Mouse (Mus musculus) right cerebral cortex, postnatal 36 days (tissue): Measurements from ENCODE around the gene Arpp21.
A peak's percentile ranks its signal among the peaks of the same experiment; 100 is the strongest.

Experiments
- DNase-seq, 2 experiments: peaks; one replicate each; pipeline ENCODE4 v3.0.0; 2022; ENCODE audit warnings: low spot score in 2 of 2, mixed read lengths in 1 of 2

Arpp21 gene

GRCm38 (mm10) chr9:112235696-112236397, at the start of gene Arpp21:
Gene Arpp21 (minus strand): TSS chr9:112235938.
- DNase-seq = no peak

- peak in 1 of 2 experiments; percentile 17 for DNase-seq
Measured at GRCm38 (mm10) chr9:112272426-112272969, 36.8 kb upstream of the Arpp21 start.

GRCm38 (mm10) chr9:112264982-112265641, 29.4 kb upstream of the Arpp21 start:
- no peak for DNase-seq

DNA sequence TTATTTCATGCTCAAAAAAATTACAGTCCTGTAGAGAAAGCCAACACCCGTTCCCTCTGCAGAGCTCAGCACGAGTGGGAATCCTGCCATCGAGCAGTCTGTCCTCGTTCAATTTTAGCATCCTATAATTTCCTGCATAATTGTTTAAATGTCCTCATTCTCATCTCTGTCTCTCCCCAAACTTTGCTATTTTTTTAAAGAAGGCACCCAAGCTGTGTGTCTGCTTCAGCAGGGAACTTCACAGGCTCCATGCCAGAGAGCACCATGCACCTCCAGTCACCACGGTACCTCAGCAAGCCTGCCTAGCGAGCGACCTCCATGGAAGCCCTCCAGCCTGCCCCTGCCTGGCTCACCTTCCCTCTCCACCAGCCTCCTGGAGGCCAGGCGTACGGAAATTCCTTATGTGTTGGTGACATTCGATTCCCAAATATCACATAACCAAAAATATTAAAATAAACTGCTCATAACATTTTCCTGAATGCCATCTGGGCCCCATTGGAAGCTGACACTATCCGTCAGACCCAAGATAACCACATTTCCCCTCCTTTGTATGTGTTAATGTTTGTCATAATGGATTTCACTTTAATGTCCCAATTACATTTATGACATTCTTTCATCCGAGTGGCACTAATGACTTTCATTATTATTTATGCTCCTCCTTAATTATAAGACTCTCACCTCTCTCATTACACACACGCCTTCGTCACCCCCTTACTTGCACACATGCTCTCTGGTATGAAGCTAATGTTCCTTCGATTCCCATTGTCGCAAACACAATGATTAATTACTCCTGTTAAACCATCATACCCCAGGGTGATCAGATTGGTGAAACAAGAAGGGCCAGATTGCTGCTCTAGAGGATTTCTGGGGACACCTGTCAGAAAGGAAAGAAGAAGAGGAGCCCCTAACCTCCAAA, 26.5 kb upstream of the Arpp21 start:
- DNase-seq = peak; percentile 66 to 79

DNA sequence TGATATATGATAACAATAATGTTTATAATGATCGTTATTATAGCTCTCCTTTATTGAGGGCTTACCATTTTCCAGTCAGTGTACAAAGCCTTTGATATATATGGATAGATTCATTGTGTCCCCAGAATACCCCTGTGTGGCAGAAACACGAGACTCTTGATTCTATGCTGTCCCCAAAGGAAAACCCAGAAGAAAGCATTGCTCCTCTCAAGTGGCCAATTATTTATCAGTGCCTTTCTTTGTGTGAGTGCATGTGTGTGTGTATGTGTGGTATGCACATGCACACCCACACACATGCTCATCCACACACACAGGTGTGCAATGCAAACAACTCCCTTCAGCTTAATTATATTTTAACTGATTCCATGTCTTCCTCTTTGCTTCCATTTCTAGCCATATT, 25.8 kb upstream of the Arpp21 start:
- DNase-seq = no peak

DNA sequence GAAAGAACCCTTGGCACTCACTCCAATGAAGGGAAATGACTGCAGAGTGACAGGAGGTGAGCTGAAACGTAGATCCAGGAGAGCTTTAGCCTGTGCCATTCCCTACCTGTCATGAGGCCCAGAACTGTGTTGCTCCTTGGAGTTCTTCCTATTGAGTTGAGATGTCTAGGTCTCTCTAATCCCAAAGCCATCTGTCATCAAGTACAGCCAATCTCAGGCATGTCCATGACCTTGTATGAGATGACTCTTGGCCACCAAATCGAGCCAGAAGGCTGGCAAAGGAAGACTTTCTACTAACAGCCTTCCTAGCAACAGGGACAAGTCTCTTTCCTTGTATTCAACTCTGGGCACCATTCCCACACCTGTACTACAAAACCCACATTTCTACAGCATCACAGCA, 25.0 kb upstream of the Arpp21 start:
- DNase-seq = no peak

DNA sequence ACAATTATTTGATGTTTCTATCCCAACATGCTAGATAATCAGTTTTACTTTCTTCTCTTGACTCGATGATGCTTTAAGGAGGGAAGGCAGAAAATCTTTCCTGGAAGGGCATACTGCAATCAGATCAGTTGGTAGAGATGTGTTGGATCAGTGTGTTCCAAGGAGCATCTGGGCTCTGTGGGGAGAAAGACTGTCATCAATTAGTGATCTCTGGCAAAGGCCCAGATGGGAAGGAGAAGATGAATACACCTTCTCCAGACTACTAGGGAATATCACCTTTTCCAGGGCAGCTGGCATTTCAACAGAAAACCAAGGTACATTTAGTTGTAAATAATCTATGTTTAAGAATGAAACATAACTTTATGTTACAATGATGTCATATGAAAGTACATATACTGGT, 22.8 kb upstream of the Arpp21 start:
- no peak for DNase-seq

- DNase-seq = no peak
Measured at GRCm38 (mm10) chr9:112255971-112256370, 20.2 kb upstream of the Arpp21 start.

GRCm38 (mm10) chr9:112253730-112254129, 18.0 kb upstream of the Arpp21 start:
- no peak for DNase-seq

- DNase-seq = no peak
Measured at GRCm38 (mm10) chr9:112251857-112252256, 16.1 kb upstream of the Arpp21 start.

- DNase-seq = no peak
Measured at GRCm38 (mm10) chr9:112251339-112251738, 15.6 kb upstream of the Arpp21 start.

DNA sequence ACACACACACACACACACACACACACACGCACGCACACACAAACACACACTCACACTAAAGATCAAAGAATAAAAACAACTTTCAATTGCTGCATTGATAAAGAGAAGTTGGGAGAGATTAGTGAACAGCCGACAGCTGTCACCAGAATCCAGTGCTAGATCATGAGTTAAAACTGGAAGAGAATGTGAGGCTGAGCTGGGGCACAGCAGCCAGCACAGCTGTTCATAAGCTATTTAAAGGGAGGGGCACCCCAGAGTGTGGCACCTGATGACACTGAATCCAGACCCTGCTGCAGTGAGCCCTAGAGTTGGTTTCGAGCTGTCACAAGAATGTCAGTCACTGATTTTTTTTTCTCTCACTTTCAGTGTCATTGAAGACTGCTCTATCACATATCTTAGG, 14.0 kb upstream of the Arpp21 start:
- DNase-seq = no peak

GRCm38 (mm10) chr9:112247183-112247582, 11.4 kb upstream of the Arpp21 start:
- no peak for DNase-seq

DNA sequence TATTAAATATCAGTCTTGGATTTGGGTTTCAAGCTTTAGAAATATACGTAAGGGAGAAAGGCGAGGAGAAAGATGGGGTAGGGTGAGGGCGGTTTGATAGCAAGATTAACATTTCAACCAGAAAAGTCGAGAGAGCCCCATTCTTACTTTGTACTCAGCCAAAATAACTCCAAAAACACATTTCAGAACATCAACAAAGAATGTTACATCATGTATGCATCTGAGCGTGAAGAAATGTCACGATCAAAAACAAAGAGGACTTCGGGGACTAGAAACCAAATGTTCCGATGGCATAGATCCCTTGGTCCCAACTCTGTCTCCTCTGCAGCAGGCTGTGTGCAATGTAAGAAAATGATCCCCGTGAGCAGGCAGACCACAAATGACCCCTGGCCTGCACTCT, 2.4 kb upstream of the Arpp21 start:
- DNase-seq = no peak

GRCm38 (mm10) chr9:112236551-112236950, 813 bp upstream of the Arpp21 start:
- no peak for DNase-seq

DNA sequence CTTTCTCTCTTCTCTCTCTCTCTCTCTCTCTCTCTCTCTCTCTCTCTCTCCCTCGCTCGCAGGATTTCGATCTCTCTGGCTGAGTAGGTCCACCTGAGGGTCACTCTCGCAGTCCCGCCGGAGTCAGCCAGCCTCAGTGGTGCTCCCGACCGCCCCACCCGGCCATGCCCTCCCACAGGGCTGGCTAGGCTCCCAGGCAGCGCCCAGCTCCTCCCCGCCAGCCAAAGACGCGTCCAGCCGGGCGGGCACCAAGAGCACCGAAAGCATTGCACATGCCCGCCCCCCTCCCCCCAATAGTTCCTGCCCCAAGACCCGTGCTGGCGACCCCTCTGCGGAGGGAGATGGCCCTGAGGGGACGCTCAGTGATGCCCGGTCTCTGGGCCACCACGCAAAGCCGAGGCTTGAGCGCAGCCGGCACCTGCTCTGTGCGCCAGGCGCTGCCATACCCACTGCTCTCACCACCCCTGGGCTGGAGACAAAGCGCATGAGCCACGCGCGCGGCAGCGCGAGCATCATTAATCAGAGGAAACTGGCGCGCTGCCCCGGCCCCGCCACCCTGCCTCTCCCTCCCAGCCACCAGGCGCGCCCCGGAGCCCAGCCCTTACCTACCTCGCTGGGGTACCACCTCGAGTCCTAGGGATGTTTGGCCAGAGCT, 570 bp downstream of the Arpp21 start:
- DNase-seq = peak; percentile 57 to 75

- no peak for DNase-seq
Measured at GRCm38 (mm10) chr9:112234505-112235024, 1.2 kb downstream of the Arpp21 start.

DNA sequence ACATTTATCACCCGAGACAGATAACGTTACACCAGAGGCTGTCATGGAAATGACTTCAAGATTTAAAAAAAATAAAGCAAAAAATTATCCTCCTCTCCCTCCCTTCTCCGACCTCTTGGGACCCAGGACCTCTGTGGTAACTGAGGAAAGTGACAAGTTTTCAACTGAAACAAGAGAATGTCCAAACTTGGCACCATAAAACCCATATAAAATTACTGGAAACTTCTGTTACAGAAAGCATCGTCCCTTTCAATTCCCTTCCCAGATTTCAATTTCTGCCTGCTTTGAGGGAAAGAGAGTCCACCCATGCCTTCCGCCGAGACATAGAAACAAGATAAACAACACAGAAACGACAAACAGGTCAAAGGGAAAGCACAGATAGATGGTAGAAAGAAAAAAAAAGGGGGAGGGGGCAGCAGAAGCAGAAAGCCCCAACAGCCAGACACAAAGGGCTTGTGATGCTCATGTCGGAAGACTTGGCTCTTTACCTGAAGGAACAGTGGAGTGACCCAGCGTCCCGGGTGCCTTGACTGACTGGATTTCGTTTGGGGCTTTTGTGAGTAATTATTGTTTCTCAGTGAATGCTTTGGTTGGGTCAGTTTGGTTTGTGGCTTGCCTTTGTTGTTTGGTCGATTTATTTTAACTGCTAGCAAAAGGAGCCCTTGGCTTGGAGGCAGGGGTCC, 1.8 kb downstream of the Arpp21 start:
- DNase-seq = no peak

GRCm38 (mm10) chr9:112233378-112233777, 2.4 kb downstream of the Arpp21 start:
- DNase-seq = no peak

GRCm38 (mm10) chr9:112231935-112232575, 3.7 kb downstream of the Arpp21 start:
- no peak for DNase-seq
